Mouse (Mus musculus) liver, embryonic 11.5 days (tissue): ENCODE measurements at regions not wholly inside any gene's neighbourhood (a gene's known extent, or its start where the extent isn't known, plus 50 kb on each side); places are given as distances from the start of the nearest gene placed in this dataset.
A peak's percentile ranks its signal among the peaks of the same experiment; 100 is the strongest.

Experiments
- ATAC-seq: fragments of 200-750 bp; cut with Nextera tagmentation; replicated peaks from 2 replicates; pipeline ENCODE4 v1.8.0; 2017; ENCODE audit warnings: moderate number of reproducible peaks, mild to moderate bottlenecking, moderate TSS enrichment, moderate library complexity; ENCODE audit not compliant: low FRiP score
- DNase-seq: peaks from one replicate; pipeline ENCODE4 v3.0.0-alpha.2; 2017; ENCODE audit warnings: low spot score
- H3K27ac ChIP-seq: fragments of 300-500 bp; sonication (generic); 2 replicates; pipeline ENCODE4 v1.5.1; 2014; ENCODE audit warnings: mild to moderate bottlenecking, low read depth, low read length, control low read depth
- H3K27me3 ChIP-seq: fragments of 300-500 bp; sonication (generic); replicated peaks from 2 replicates; pipeline ENCODE4 v1.6.1; 2014; ENCODE audit warnings: low read length, mixed read lengths; ENCODE audit not compliant: control insufficient read depth, insufficient read depth
- H3K36me3 ChIP-seq: fragments of 300-500 bp; sonication (generic); 2 replicates; pipeline ENCODE4 v1.6.1; 2014; ENCODE audit warnings: mild to moderate bottlenecking, low read length, moderate library complexity, mixed read lengths; ENCODE audit not compliant: control insufficient read depth, insufficient read depth
- H3K4me1 ChIP-seq: fragments of 300-500 bp; sonication (generic); replicated peaks from 2 replicates; pipeline ENCODE4 v1.6.1; 2014; ENCODE audit warnings: low read length, mixed read lengths; ENCODE audit not compliant: control insufficient read depth, insufficient read depth
- H3K4me2 ChIP-seq: fragments of 300-500 bp; sonication (generic); 2 replicates; pipeline ENCODE4 v1.6.1; 2014; ENCODE audit warnings: mild to moderate bottlenecking, control low read depth, moderate library complexity
- H3K4me3 ChIP-seq: fragments of 300-500 bp; sonication (generic); 2 replicates; pipeline ENCODE4 v1.5.1; 2014; ENCODE audit warnings: low read depth, low read length, control low read depth
- H3K9ac ChIP-seq: fragments of 300-500 bp; sonication (generic); 2 replicates; pipeline ENCODE4 v1.6.1; 2014; ENCODE audit warnings: low read depth, low read length, control low read depth
- H3K9me3 ChIP-seq: fragments of 300-500 bp; sonication (generic); 2 replicates; pipeline ENCODE4 v1.6.1; 2016; ENCODE audit warnings: low read length, inconsistent platforms, mixed read lengths; ENCODE audit not compliant: control insufficient read depth
- WGBS: fragments of 180-500 bp; shearing (Covaris S2); extraction: QIAGEN DNeasy Blood & Tissue Kit; methylation state at CpG from one replicate; pipeline ENCODE4 v1.1.7; 2014; 5-methylcytosine and 5-hydroxymethylcytosine counted together

GRCm38 (mm10) chr9:102449366-102449765 is 56.2 kb upstream of the Ky start:
- Histone ChIP-seq H3K36me3 (no peaks in the 10 kb centered on the region), H3K4me3 (no peak overlapping the region), H3K9me3 (no peaks in the 10 kb centered on the region), H3K27me3 (no peaks in the 10 kb centered on the region), H3K27ac (no peak overlapping the region), H3K4me1 (no peaks in the 10 kb centered on the region), H3K4me2 (no peak overlapping the region), H3K9ac (no peak overlapping the region)
- 67% methylated on average over 4 of the region's 4 CpGs for WGBS
- ATAC-seq (no peak), DNase-seq (no peak)

GRCm38 (mm10) chr9:102446066-102446465 is 59.5 kb upstream of the Ky start:
- Histone ChIP-seq H3K27ac (no peak overlapping the region), H3K4me3 (no peak overlapping the region), H3K4me2 (no peak overlapping the region), H3K36me3 (no peaks in the 10 kb centered on the region), H3K4me1 (no peaks in the 10 kb centered on the region), H3K9me3 (no peaks in the 10 kb centered on the region), H3K27me3 (no peaks in the 10 kb centered on the region), H3K9ac (no peak overlapping the region)
- DNase-seq (no peak), ATAC-seq (no peak)
- 53% methylated on average over 2 of the region's 2 CpGs for WGBS

- DNase-seq (no peak), ATAC-seq (no peak)
- H3K9ac ChIP-seq, result no peak overlapping the region
- H3K4me3 ChIP-seq, result no peak overlapping the region
- H3K27me3 ChIP-seq, result no peaks in the 10 kb centered on the region
- H3K27ac ChIP-seq, result no peak overlapping the region
- H3K4me2 ChIP-seq, result no peak overlapping the region
- H3K9me3 ChIP-seq, result no peaks in the 10 kb centered on the region
- no peaks in the 10 kb centered on the region for H3K4me1 ChIP-seq
- WGBS, result 82% methylated on average over 11 of the region's 11 CpGs
- H3K36me3 ChIP-seq, result no peaks in the 10 kb centered on the region
Measured at GRCm38 (mm10) chr9:102442198-102442842, 63.2 kb upstream of the Ky start.

- no peaks in the 10 kb centered on the region for H3K36me3 ChIP-seq
- 80% methylated on average over 3 of the region's 3 CpGs for WGBS
Measured at GRCm38 (mm10) chr9:102437641-102438040, 67.9 kb upstream of the Ky start.

GRCm38 (mm10) chr9:102436378-102436777 is 69.2 kb upstream of the Ky start:
- Histone ChIP-seq H3K4me2 (no peak overlapping the region), H3K9me3 (no peaks in the 10 kb centered on the region), H3K9ac (no peak overlapping the region), H3K36me3 (no peaks in the 10 kb centered on the region), H3K4me1 (no peaks in the 10 kb centered on the region), H3K4me3 (no peak overlapping the region), H3K27ac (no peak overlapping the region), H3K27me3 (no peaks in the 10 kb centered on the region)
- 79% methylated on average over 5 of the region's 5 CpGs for WGBS
- ATAC-seq, result no peak
- DNase-seq, result no peak

More at GRCm38 (mm10) chr9:102437641-102438040, 67.9 kb upstream of the Ky start:
- H3K9me3 ChIP-seq, result no peaks in the 10 kb centered on the region
- DNase-seq (no peak), ATAC-seq (no peak)
- H3K4me2 ChIP-seq, result no peak overlapping the region
- H3K4me3 ChIP-seq, result no peak overlapping the region
- no peak overlapping the region for H3K9ac ChIP-seq
- no peaks in the 10 kb centered on the region for H3K4me1 ChIP-seq
- H3K27me3 ChIP-seq, result no peaks in the 10 kb centered on the region
- H3K27ac ChIP-seq, result no peak overlapping the region

- 83% methylated on average over 5 of the region's 5 CpGs for WGBS
- DNase-seq, result no peak
- H3K36me3 ChIP-seq, result no peaks in the 10 kb centered on the region
- no peak overlapping the region for H3K4me3 ChIP-seq
- no peaks in the 10 kb centered on the region for H3K9me3 ChIP-seq
- no peaks in the 10 kb centered on the region; the same call in 1 of the 2 replicates for H3K4me1 ChIP-seq
- H3K4me2 ChIP-seq, result no peak overlapping the region
- no peak overlapping the region for H3K9ac ChIP-seq
- ATAC-seq, result no peak
- H3K27ac ChIP-seq, result no peak overlapping the region
- H3K27me3 ChIP-seq, result no peaks in the 10 kb centered on the region
Measured at GRCm38 (mm10) chr9:102428031-102428430, 73.5 kb upstream of the Ephb1 start.

GRCm38 (mm10) chr9:102424672-102425345 is 70.3 kb upstream of the Ephb1 start:
- no peak overlapping the region for H3K27ac ChIP-seq
- no peak overlapping the region for H3K4me3 ChIP-seq
- H3K4me1 ChIP-seq, result no peaks in the 10 kb centered on the region; the same call in 1 of the 2 replicates
- WGBS, result 56% methylated on average over 11 of the region's 11 CpGs
- DNase-seq (no peak), ATAC-seq (no peak)
- no peaks in the 10 kb centered on the region for H3K9me3 ChIP-seq
- no peak overlapping the region for H3K9ac ChIP-seq
- H3K36me3 ChIP-seq, result no peaks in the 10 kb centered on the region
- no peaks in the 10 kb centered on the region for H3K27me3 ChIP-seq
- no peak overlapping the region for H3K4me2 ChIP-seq

- 18% methylated on average over 20 of the region's 20 CpGs for WGBS
- ATAC-seq, result peak; percentile 51; the same call in 1 of the 2 replicates
- H3K27me3 ChIP-seq, result no peaks in the 10 kb centered on the region
- no peak overlapping the region for H3K4me3 ChIP-seq
- DNase-seq, result peak; percentile 42
- H3K9me3 ChIP-seq, result no peaks in the 10 kb centered on the region
- peak overlapping the region; percentile 70 for H3K27ac ChIP-seq
- no peaks in the 10 kb centered on the region for H3K36me3 ChIP-seq
- H3K4me1 ChIP-seq, result no peaks in the 10 kb centered on the region; the same call in 1 of the 2 replicates
- no peak overlapping the region for H3K9ac ChIP-seq
- H3K4me2 ChIP-seq, result peak overlapping the region; percentile 39
Measured at GRCm38 (mm10) chr9:102423919-102424671, 69.6 kb upstream of the Ephb1 start.
